Mouse (Mus musculus): ENCODE measurements at regions not wholly inside any gene's neighbourhood (a gene's known extent, or its start where the extent isn't known, plus 50 kb on each side); places are given as distances from the start of the nearest gene placed in this dataset.

- Histone ChIP-seq H3K27me3 (replicated peaks) (no peaks in the 10 kb centered on the region), H3K4me3 (no peak overlapping the region), H3K9ac (no peak overlapping the region), H3K27ac (ENCODE audit: poor library complexity, severe bottlenecking) (no peak overlapping the region), H3K4me1 (replicated peaks) (peaks cover 7% of the 10 kb centered on the region; the same call in 1 of the 2 replicates), H3K9me3 (replicated peaks) (peaks cover 6% of the 10 kb centered on the region; the same call in 1 of the 2 replicates), H3K4me2 (no peak overlapping the region), H3K36me3 (no peaks in the 10 kb centered on the region)
- 90% methylated on average over 5 of the region's 5 CpGs for WGBS
- no peak for ATAC-seq (ENCODE audit: insufficient number of reproducible peaks, low FRiP score)
Observed at GRCm38 (mm10) chr13:112019575-112019974, 210.8 kb upstream of the Map3k1 start.

- no peak overlapping the region for H3K4me3 ChIP-seq
- 42% methylated on average over 4 of the region's 4 CpGs for WGBS
- H3K4me1 ChIP-seq (replicated peaks): peaks cover 7% of the 10 kb centered on the region; the same call in 1 of the 2 replicates
Observed at GRCm38 (mm10) chr13:112023171-112023570, 214.4 kb upstream of the Map3k1 start.

GRCm38 (mm10) chr13:112024667-112025585 lies 216.1 kb upstream of the Map3k1 start:
- Histone ChIP-seq H3K27me3 (replicated peaks) (no peaks in the 10 kb centered on the region), H3K9ac (no peak overlapping the region), H3K9me3 (replicated peaks) (no peaks in the 10 kb centered on the region), H3K4me1 (replicated peaks) (peaks cover 7% of the 10 kb centered on the region; the same call in 1 of the 2 replicates), H3K27ac (ENCODE audit: poor library complexity, severe bottlenecking) (no peak overlapping the region), H3K4me2 (no peak overlapping the region), H3K36me3 (no peaks in the 10 kb centered on the region), H3K4me3 (no peak overlapping the region)
- 84% methylated on average over 15 of the region's 15 CpGs for WGBS
- no peak for ATAC-seq (ENCODE audit: insufficient number of reproducible peaks, low FRiP score)

More at GRCm38 (mm10) chr13:112023171-112023570, 214.4 kb upstream of the Map3k1 start:
- ATAC-seq (ENCODE audit: insufficient number of reproducible peaks, low FRiP score): no peak
- Histone ChIP-seq H3K27ac (ENCODE audit: poor library complexity, severe bottlenecking) (no peak overlapping the region), H3K4me2 (no peak overlapping the region), H3K9me3 (replicated peaks) (no peaks in the 10 kb centered on the region), H3K9ac (no peak overlapping the region), H3K27me3 (replicated peaks) (no peaks in the 10 kb centered on the region), H3K36me3 (no peaks in the 10 kb centered on the region)

GRCm38 (mm10) chr13:112025586-112025950 lies 216.8 kb upstream of the Map3k1 start:
- no peak overlapping the region for H3K4me3 ChIP-seq
- H3K4me1 ChIP-seq (replicated peaks): peaks cover 7% of the 10 kb centered on the region; the same call in 1 of the 2 replicates
- no peak overlapping the region for H3K9ac ChIP-seq
- H3K4me2 ChIP-seq: no peak overlapping the region
- H3K27me3 ChIP-seq (replicated peaks): no peaks in the 10 kb centered on the region
- H3K36me3 ChIP-seq: no peaks in the 10 kb centered on the region
- no peak for ATAC-seq (ENCODE audit: insufficient number of reproducible peaks, low FRiP score)
- H3K27ac ChIP-seq (ENCODE audit: poor library complexity, severe bottlenecking): no peak overlapping the region
- WGBS: 77% methylated on average over 5 of the region's 5 CpGs
- no peaks in the 10 kb centered on the region for H3K9me3 ChIP-seq (replicated peaks)

- H3K4me1 ChIP-seq (replicated peaks): peaks cover 7% of the 10 kb centered on the region; the same call in 1 of the 2 replicates
- WGBS: 81% methylated on average over 5 of the region's 5 CpGs
- no peaks in the 10 kb centered on the region for H3K36me3 ChIP-seq
- no peak overlapping the region for H3K27ac ChIP-seq (ENCODE audit: poor library complexity, severe bottlenecking)
- ATAC-seq (ENCODE audit: insufficient number of reproducible peaks, low FRiP score): no peak
- H3K27me3 ChIP-seq (replicated peaks): no peaks in the 10 kb centered on the region; the same call in 1 of the 2 replicates
- H3K9me3 ChIP-seq (replicated peaks): no peaks in the 10 kb centered on the region
- H3K4me3 ChIP-seq: no peak overlapping the region
- no peak overlapping the region for H3K9ac ChIP-seq
- H3K4me2 ChIP-seq: no peak overlapping the region
Observed at GRCm38 (mm10) chr13:112027736-112028135, 218.9 kb upstream of the Map3k1 start.

- H3K27me3 ChIP-seq (replicated peaks): no peaks in the 10 kb centered on the region; the same call in 1 of the 2 replicates
- no peaks in the 10 kb centered on the region for H3K9me3 ChIP-seq (replicated peaks)
- no peak overlapping the region for H3K27ac ChIP-seq (ENCODE audit: poor library complexity, severe bottlenecking)
- no peak overlapping the region for H3K9ac ChIP-seq
- no peaks in the 10 kb centered on the region for H3K4me1 ChIP-seq (replicated peaks)
- WGBS: 76% methylated on average over 11 of the region's 11 CpGs
- H3K36me3 ChIP-seq: no peaks in the 10 kb centered on the region
- no peak overlapping the region for H3K4me2 ChIP-seq
- ATAC-seq (ENCODE audit: insufficient number of reproducible peaks, low FRiP score): no peak
- H3K4me3 ChIP-seq: no peak overlapping the region
Observed at GRCm38 (mm10) chr13:112031061-112031460, 222.3 kb upstream of the Map3k1 start.

GRCm38 (mm10) chr13:112031631-112032320 lies 223.0 kb upstream of the Map3k1 start:
- WGBS: 92% methylated on average over 24 of the region's 24 CpGs
- H3K4me2 ChIP-seq: no peak overlapping the region
- H3K9me3 ChIP-seq (replicated peaks): no peaks in the 10 kb centered on the region
- no peaks in the 10 kb centered on the region; the same call in 1 of the 2 replicates for H3K27me3 ChIP-seq (replicated peaks)
- no peaks in the 10 kb centered on the region for H3K36me3 ChIP-seq
- ATAC-seq (ENCODE audit: insufficient number of reproducible peaks, low FRiP score): no peak
- H3K9ac ChIP-seq: no peak overlapping the region
- H3K4me3 ChIP-seq: no peak overlapping the region
- no peaks in the 10 kb centered on the region for H3K4me1 ChIP-seq (replicated peaks)
- H3K27ac ChIP-seq (ENCODE audit: poor library complexity, severe bottlenecking): no peak overlapping the region

GRCm38 (mm10) chr13:112037731-112038380 lies 229.1 kb upstream of the Map3k1 start:
- Histone ChIP-seq H3K36me3 (no peaks in the 10 kb centered on the region), H3K27me3 (replicated peaks) (no peaks in the 10 kb centered on the region), H3K9ac (no peak overlapping the region), H3K27ac (ENCODE audit: poor library complexity, severe bottlenecking) (no peak overlapping the region), H3K9me3 (replicated peaks) (no peaks in the 10 kb centered on the region), H3K4me2 (no peak overlapping the region), H3K4me1 (replicated peaks) (no peaks in the 10 kb centered on the region), H3K4me3 (no peak overlapping the region)
- ATAC-seq (ENCODE audit: insufficient number of reproducible peaks, low FRiP score): no peak
- WGBS: 71% methylated on average over 8 of the region's 8 CpGs

GRCm38 (mm10) chr13:112038556-112039304 lies 229.9 kb upstream of the Map3k1 start:
- Histone ChIP-seq H3K9me3 (replicated peaks) (no peaks in the 10 kb centered on the region), H3K4me1 (replicated peaks) (no peaks in the 10 kb centered on the region), H3K4me3 (no peak overlapping the region), H3K9ac (no peak overlapping the region), H3K27me3 (replicated peaks) (no peaks in the 10 kb centered on the region), H3K27ac (ENCODE audit: poor library complexity, severe bottlenecking) (no peak overlapping the region), H3K4me2 (no peak overlapping the region), H3K36me3 (no peaks in the 10 kb centered on the region)
- 87% methylated on average over 9 of the region's 9 CpGs for WGBS
- ATAC-seq (ENCODE audit: insufficient number of reproducible peaks, low FRiP score): no peak

GRCm38 (mm10) chr13:112039422-112040145 lies 230.8 kb upstream of the Map3k1 start:
- H3K4me1 ChIP-seq (replicated peaks): peaks cover 3% of the 10 kb centered on the region; the same call in 1 of the 2 replicates
- 76% methylated on average over 7 of the region's 7 CpGs for WGBS
- H3K9me3 ChIP-seq (replicated peaks): no peaks in the 10 kb centered on the region
- H3K4me2 ChIP-seq: no peak overlapping the region
- no peak overlapping the region for H3K4me3 ChIP-seq
- no peaks in the 10 kb centered on the region for H3K27me3 ChIP-seq (replicated peaks)
- ATAC-seq (ENCODE audit: insufficient number of reproducible peaks, low FRiP score): no peak
- no peak overlapping the region for H3K9ac ChIP-seq
- H3K27ac ChIP-seq (ENCODE audit: poor library complexity, severe bottlenecking): no peak overlapping the region
- no peaks in the 10 kb centered on the region for H3K36me3 ChIP-seq
